Mouse (Mus musculus) intestine, embryonic 15.5 days (tissue): ENCODE results near the gene 1700047I17Rik2. TPM values are rescaled to one million over a fixed set of nuclear protein-coding genes. Genes with fewer than 3 reads are reported as not detected.
"Not testable (repeated sequence)": the region's sequence is repeated elsewhere in the genome, so short reads cannot be mapped to it uniquely, and the experiment has no call there.

Experiments
- ATAC-seq: fragments of 200-750 bp; cut with Nextera tagmentation; 2 replicates; pipeline ENCODE4 v1.8.0; 2017; ENCODE audit warnings: moderate TSS enrichment, moderate library complexity
- H3K27ac ChIP-seq: fragments of 300-500 bp; sonication (generic); 2 replicates; pipeline ENCODE4 v1.5.1; 2015; ENCODE audit warnings: mild to moderate bottlenecking, inconsistent platforms
- H3K27me3 ChIP-seq: fragments of 300-500 bp; sonication (generic); replicated peaks from 2 replicates; pipeline ENCODE4 v1.6.1; 2015; ENCODE audit warnings: inconsistent platforms
- H3K36me3 ChIP-seq: fragments of 300-500 bp; sonication (generic); 2 replicates; pipeline ENCODE4 v1.6.1; 2015; ENCODE audit warnings: inconsistent platforms
- H3K4me1 ChIP-seq: fragments of 300-500 bp; sonication (generic); replicated peaks from 2 replicates; pipeline ENCODE4 v1.6.1; 2015; ENCODE audit warnings: inconsistent platforms
- H3K4me2 ChIP-seq: fragments of 300-500 bp; sonication (generic); replicated peaks from 2 replicates; pipeline ENCODE4 v1.6.1; 2015; ENCODE audit warnings: mild to moderate bottlenecking, inconsistent platforms
- H3K4me3 ChIP-seq: fragments of 300-500 bp; sonication (generic); replicated peaks from 2 replicates; pipeline ENCODE4 v1.5.1; 2015; ENCODE audit warnings: inconsistent platforms
- H3K9ac ChIP-seq: fragments of 300-500 bp; sonication (generic); 2 replicates; pipeline ENCODE4 v1.6.1; 2015; ENCODE audit warnings: inconsistent platforms
- H3K9me3 ChIP-seq: fragments of 300-500 bp; sonication (generic); 2 replicates; pipeline ENCODE4 v1.6.1; 2016; ENCODE audit warnings: inconsistent platforms
- WGBS: fragments of 180-500 bp; shearing (Covaris S2); methylation state at CpG from one replicate; pipeline ENCODE4 v1.1.7; 2015; 5-methylcytosine and 5-hydroxymethylcytosine counted together
- polyA plus RNA-seq: library from polyadenylated mRNA; unstranded; fragments of >200 nt; fragmentation: Nextera tagmentation; extraction: Ambion mirVana; gene quantifications from 2 replicates; pipeline ENCODE4 v1.2.1, GENCODE M21; 2015

The 1700047I17Rik2 gene
- polyA plus RNA-seq, result not detected in 2 replicates

DNA sequence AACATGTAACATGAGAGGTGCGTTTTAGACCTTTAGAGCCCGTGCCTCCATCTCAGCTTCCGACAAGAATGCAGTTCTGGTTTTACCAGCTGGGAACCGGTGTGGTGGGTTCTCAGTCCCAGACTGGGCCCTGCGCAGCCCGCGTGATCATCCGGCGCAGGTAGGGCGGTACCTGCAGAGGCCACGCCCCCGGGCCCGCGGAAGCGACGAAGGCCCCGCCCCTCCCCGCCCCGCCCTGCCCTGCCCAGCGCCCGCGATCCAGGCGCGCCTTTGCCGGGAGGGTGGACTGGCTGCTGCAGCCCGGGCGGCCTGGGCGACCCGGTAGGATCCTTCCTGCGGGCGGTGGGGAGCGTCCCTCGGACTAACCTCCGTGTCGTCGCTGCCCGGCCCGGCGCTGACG is at the start of gene 1700047I17Rik2:
1700047I17Rik2 (plus strand) TSS at position 287 of the 400 bp plus-strand sequence.
- not testable (repeated sequence) for H3K27me3 ChIP-seq, H3K9me3 ChIP-seq, H3K4me2 ChIP-seq, H3K4me3 ChIP-seq, H3K4me1 ChIP-seq, H3K36me3 ChIP-seq, H3K9ac ChIP-seq, H3K27ac ChIP-seq
- no CpG with 5 or more reads among the region's 40 CpGs for WGBS
- peak; percentile 98 for ATAC-seq

DNA sequence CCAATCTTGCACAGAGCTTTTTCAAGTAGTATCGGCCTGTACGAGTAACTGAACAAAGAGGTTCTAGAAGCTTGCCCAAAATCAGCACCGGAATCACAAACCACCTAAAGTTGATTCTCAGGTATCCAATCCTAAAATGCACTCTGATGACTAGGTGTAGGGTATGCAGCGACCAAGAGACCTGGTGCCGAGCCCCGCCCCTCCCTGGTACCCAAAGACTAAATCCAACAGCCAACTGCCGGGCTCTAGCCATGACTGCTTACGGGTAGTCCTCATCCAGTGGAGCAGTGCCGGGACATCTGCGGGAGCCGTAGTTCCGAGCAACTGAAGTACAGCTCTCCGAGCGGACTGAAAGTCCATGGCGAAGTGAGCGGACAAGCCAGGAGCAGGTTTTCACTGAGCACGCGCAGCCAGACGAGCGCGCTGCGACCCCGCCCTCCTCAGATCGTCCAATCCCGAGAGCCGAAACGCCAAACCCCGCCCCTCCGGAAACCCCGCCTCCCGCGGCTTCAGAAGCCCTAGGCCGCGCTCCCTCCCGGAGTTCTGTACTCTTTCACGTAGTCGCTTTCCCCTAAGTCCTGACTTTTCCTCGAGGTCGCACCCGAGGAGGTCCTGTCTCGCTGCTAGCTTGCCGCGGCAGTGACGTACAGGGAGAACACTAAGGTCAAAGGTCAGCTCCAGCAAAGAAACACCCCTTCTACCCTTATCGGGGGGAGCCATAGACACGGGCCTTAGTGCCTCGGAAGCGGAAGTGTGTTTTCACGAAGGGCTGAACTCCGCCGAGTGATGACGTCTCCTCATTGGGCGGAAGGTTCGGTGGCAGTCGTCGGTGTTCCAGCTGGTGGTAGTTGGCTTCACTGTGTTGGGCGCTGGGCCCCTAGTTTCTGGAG is 44.6 kb upstream of the 1700047I17Rik2 start, which contains the start of gene Srp54b:
Srp54b (plus strand) TSS at position 546 of the 890 bp plus-strand sequence.
- H3K27ac ChIP-seq, H3K27me3 ChIP-seq, H3K4me1 ChIP-seq: not testable (repeated sequence)

DNA sequence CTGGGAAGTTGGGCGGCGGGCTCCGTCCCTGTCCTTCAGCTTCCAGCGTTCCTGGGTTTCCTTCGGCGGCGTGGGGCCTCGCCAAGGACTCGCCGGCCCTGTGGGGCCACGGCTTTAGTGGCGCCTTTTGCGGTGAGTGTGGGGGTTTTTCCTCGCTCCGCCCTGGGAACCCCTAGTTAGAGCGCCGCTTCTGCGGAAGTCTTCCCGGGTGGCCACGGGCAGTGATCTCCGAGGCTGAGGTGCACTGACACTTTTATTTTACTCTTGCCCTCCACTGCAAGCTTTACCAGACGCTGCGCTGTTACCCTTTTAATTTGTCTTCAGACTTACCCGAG is 44.0 kb upstream of the 1700047I17Rik2 start:
- not testable (repeated sequence) for H3K9me3 ChIP-seq, H3K27me3 ChIP-seq, H3K9ac ChIP-seq, H3K4me2 ChIP-seq, H3K36me3 ChIP-seq, H3K4me1 ChIP-seq, ATAC-seq, H3K27ac ChIP-seq
- 0% methylated on average over 12 of the region's 24 CpGs for WGBS
- 0 out of 2 replicates have a peak overlapping the region, but pooled peaks have one; percentile 19 for H3K4me3 ChIP-seq

More for the DNA sequence above, 44.6 kb upstream of the 1700047I17Rik2 start, which contains the start of gene Srp54b:
- not testable (repeated sequence) for H3K4me2 ChIP-seq, H3K9ac ChIP-seq, H3K36me3 ChIP-seq, H3K9me3 ChIP-seq
- 0 out of 2 replicates have a peak within 1 kb of the TSS, but pooled peaks have one; percentile 19 for H3K4me3 ChIP-seq
- WGBS, result no CpG with 5 or more reads among the region's 57 CpGs
- ATAC-seq, result peak; percentile 99

DNA sequence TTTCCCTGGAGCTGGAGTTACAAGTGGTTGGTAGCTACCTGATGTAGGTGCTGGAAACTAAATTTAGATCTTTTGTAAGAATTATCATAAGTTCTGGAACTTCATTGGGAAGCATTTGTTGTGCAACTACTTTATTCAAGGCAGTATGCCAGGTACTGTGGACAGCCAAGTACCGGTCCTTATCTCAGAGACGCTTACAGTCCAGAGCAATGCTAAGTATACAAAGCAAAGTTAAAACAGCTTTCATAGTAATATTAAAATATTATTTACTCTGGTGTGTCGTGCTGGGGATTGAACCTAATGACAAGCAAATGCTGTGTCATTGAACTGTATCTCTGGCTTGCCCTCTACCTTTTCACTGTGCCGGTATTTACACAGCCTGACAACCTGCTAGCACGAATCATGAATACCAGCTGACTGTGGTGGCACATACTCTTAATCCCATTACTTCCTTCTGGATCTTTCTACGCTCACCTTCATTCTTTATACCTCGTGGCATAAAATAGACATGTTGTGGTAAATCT is 32.3 kb upstream of the 1700047I17Rik2 start:
- H3K27ac ChIP-seq, H3K36me3 ChIP-seq, H3K9me3 ChIP-seq, H3K4me2 ChIP-seq, H3K9ac ChIP-seq, H3K27me3 ChIP-seq, H3K4me3 ChIP-seq, H3K4me1 ChIP-seq, ATAC-seq: not testable (repeated sequence)
- no CpG with 5 or more reads among the region's 7 CpGs for WGBS

DNA sequence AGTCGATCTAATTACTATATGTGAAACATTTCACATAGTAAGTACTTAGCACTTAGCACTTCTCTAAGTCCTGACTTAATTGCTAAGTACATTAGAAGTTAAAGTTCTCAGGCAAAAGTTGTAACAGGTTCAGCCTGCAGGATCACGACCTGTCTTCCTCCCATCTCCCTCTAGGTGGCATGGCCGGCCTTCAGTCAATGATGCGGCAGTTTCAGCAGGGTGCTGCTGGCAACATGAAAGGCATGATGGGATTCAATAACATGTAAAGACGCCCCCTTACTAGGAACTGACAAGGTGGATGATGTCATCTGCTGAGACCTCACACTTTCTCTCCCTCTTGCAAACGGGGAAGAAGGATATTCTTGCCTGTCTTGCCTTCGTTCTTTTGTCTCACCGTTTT is 11.7 kb upstream of the 1700047I17Rik2 start:
- H3K4me2 ChIP-seq, H3K4me3 ChIP-seq, H3K9ac ChIP-seq, H3K4me1 ChIP-seq, H3K27ac ChIP-seq, H3K9me3 ChIP-seq, H3K36me3 ChIP-seq, H3K27me3 ChIP-seq, ATAC-seq: not testable (repeated sequence)
- WGBS, result no CpG with 5 or more reads among the region's 8 CpGs

DNA sequence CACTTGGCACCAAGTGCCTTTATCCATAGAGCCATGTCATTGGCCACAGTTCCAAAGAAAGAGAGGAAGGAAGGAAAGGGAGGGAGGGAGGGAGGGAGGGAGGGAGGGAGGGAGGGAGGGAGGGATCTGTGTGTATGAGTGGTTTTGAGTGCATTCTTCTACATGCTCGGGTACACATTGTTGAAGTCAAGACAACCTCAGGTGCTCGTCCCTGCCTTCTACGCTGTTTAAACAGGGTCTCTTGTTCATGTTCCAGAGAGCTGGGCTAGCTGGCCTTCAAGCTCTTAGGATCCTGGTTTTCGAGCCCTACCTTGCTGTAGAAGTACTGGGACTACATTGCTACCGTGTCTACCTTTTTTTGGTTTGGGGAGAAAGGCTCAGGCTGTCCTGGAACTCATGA is 10.3 kb upstream of the 1700047I17Rik2 start:
- no CpG with 5 or more reads among the region's 5 CpGs for WGBS
- H3K4me3 ChIP-seq, H3K4me2 ChIP-seq, H3K9me3 ChIP-seq, H3K9ac ChIP-seq, H3K4me1 ChIP-seq, ATAC-seq, H3K27me3 ChIP-seq, H3K36me3 ChIP-seq, H3K27ac ChIP-seq: not testable (repeated sequence)

DNA sequence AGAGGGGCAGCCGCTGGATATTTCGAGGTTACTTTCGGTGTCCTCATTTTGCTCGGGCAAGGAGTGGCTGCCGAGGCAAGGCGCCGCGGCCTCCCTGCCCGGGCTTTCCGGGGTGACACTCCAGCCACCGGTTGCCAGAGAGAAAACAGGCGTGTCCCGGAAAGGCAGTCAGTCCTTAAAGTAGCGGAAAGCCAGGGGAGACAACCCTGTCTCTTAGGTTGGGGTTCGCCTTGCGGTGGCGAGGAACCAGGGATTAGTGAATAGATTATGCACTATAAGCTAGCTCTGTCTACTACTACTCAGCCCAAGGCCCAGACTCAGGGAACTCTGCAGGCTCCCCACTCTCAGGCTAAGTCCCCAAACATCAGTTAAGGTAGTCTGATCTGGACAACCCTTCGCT is 407 bp downstream of the 1700047I17Rik2 start:
- H3K9ac ChIP-seq, H3K27ac ChIP-seq, H3K9me3 ChIP-seq, H3K27me3 ChIP-seq, H3K36me3 ChIP-seq, H3K4me1 ChIP-seq, H3K4me2 ChIP-seq, H3K4me3 ChIP-seq: not testable (repeated sequence)
- WGBS, result no CpG with 5 or more reads among the region's 18 CpGs
- peak; percentile 81 for ATAC-seq

DNA sequence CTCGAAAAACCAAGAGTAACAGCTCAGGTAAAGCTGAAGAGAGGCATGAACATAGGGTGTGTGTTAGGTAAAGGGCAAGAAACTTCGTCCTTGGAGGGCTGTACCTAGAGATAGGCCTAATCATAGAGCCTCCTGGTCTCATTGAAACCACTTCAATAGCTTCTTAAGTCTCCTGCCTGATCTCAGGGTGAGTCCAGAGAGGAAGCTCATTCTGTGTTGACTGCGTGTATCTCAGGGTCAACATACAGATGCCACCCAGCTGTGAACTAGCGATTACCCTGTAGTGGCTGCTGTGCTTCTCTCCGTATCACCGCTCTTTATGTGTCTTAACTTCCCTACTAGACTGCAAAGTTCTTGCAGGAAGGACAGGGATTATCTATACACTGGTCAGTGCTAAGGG is 13.6 kb downstream of the 1700047I17Rik2 start:
- H3K9me3 ChIP-seq, H3K27me3 ChIP-seq, H3K27ac ChIP-seq, H3K4me1 ChIP-seq, H3K4me2 ChIP-seq, ATAC-seq, H3K36me3 ChIP-seq, H3K4me3 ChIP-seq, H3K9ac ChIP-seq: not testable (repeated sequence)
- WGBS, result no CpG with 5 or more reads among the region's 6 CpGs

DNA sequence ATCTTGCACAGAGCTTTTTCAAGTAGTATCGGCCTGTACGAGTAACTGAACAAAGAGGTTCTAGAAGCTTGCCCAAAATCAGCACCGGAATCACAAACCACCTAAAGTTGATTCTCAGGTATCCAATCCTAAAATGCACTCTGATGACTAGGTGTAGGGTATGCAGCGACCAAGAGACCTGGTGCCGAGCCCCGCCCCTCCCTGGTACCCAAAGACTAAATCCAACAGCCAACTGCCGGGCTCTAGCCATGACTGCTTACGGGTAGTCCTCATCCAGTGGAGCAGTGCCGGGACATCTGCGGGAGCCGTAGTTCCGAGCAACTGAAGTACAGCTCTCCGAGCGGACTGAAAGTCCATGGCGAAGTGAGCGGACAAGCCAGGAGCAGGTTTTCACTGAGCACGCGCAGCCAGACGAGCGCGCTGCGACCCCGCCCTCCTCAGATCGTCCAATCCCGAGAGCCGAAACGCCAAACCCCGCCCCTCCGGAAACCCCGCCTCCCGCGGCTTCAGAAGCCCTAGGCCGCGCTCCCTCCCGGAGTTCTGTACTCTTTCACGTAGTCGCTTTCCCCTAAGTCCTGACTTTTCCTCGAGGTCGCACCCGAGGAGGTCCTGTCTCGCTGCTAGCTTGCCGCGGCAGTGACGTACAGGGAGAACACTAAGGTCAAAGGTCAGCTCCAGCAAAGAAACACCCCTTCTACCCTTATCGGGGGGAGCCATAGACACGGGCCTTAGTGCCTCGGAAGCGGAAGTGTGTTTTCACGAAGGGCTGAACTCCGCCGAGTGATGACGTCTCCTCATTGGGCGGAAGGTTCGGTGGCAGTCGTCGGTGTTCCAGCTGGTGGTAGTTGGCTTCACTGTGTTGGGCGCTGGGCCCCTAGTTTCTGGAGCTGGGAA is 30.5 kb downstream of the 1700047I17Rik2 start, which contains the start of gene Srp54c:
Srp54c (plus strand) TSS at position 543 of the 894 bp plus-strand sequence.
- ATAC-seq, result peak; percentile 99
- H3K9me3 ChIP-seq, H3K27me3 ChIP-seq, H3K4me2 ChIP-seq, H3K36me3 ChIP-seq, H3K27ac ChIP-seq, H3K9ac ChIP-seq, H3K4me1 ChIP-seq: not testable (repeated sequence)
- no CpG with 5 or more reads among the region's 57 CpGs for WGBS
- peak within 1 kb of the TSS; percentile 34 for H3K4me3 ChIP-seq

DNA sequence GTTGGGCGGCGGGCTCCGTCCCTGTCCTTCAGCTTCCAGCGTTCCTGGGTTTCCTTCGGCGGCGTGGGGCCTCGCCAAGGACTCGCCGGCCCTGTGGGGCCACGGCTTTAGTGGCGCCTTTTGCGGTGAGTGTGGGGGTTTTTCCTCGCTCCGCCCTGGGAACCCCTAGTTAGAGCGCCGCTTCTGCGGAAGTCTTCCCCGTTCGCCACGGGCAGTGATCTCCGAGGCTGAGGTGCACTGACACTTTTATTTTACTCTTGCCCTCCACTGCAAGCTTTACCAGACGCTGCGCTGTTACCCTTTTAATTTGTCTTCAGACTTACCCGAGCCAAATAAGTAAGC is 31.1 kb downstream of the 1700047I17Rik2 start:
- peak overlapping the region; percentile 34 for H3K4me3 ChIP-seq
- H3K27me3 ChIP-seq, H3K4me2 ChIP-seq, H3K9ac ChIP-seq, H3K9me3 ChIP-seq, H3K27ac ChIP-seq, H3K4me1 ChIP-seq, H3K36me3 ChIP-seq: not testable (repeated sequence)
- WGBS, result under 1% methylated on average over 13 of the region's 25 CpGs
- ATAC-seq, result peak; percentile 57

DNA sequence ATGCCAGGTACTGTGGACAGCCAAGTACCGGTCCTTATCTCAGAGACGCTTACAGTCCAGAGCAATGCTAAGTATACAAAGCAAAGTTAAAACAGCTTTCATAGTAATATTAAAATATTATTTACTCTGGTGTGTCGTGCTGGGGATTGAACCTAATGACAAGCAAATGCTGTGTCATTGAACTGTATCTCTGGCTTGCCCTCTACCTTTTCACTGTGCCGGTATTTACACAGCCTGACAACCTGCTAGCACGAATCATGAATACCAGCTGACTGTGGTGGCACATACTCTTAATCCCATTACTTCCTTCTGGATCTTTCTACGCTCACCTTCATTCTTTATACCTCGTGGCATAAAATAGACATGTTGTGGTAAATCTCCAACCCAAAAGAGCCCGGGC is 42.9 kb downstream of the 1700047I17Rik2 start:
- H3K36me3 ChIP-seq, H3K9me3 ChIP-seq, H3K27me3 ChIP-seq, H3K4me3 ChIP-seq, H3K4me2 ChIP-seq, ATAC-seq, H3K27ac ChIP-seq, H3K4me1 ChIP-seq, H3K9ac ChIP-seq: not testable (repeated sequence)
- WGBS, result no CpG with 5 or more reads among the region's 8 CpGs

DNA sequence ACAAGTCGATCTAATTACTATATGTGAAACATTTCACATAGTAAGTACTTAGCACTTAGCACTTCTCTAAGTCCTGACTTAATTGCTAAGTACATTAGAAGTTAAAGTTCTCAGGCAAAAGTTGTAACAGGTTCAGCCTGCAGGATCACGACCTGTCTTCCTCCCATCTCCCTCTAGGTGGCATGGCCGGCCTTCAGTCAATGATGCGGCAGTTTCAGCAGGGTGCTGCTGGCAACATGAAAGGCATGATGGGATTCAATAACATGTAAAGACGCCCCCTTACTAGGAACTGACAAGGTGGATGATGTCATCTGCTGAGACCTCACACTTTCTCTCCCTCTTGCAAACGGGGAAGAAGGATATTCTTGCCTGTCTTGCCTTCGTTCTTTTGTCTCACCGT is 62.6 kb downstream of the 1700047I17Rik2 start:
- not testable (repeated sequence) for H3K4me2 ChIP-seq, H3K27me3 ChIP-seq, H3K36me3 ChIP-seq, H3K4me3 ChIP-seq, H3K27ac ChIP-seq, H3K9me3 ChIP-seq, H3K4me1 ChIP-seq, ATAC-seq, H3K9ac ChIP-seq
- WGBS, result no CpG with 5 or more reads among the region's 8 CpGs
